Mouse (Mus musculus) layer of hippocampus, postnatal 10 days (tissue): ENCODE results near the gene Lrrc17. TPM values are rescaled to one million over a fixed set of nuclear protein-coding genes. Genes with fewer than 3 reads are reported as not detected.
"Not testable (repeated sequence)": the region's sequence is repeated elsewhere in the genome, so short reads cannot be mapped to it uniquely, and the experiment has no call there.

Experiments
- DNase-seq, 2 experiments: peaks; one replicate each; pipeline ENCODE4 v3.0.0; 2021; ENCODE audit warnings: low spot score in 2 of 2
- total RNA-seq, 2 experiments: library from RNA; stranded (reverse); gene quantifications; 2 replicates each; pipeline ENCODE4 v1.2.3; 2021

Lrrc17 gene
- total RNA-seq, 2 experiments from 2014 or later = 1.2 to 1.3 TPM

GRCm38 (mm10) chr5:21599961-21600360 lies 56.6 kb downstream of the Lrrc17 start:
- DNase-seq = no peak

- no peak for DNase-seq
Measured at GRCm38 (mm10) chr5:21605936-21606335, 62.6 kb downstream of the Lrrc17 start.

- DNase-seq = peak; percentile 8 to 23
Measured at GRCm38 (mm10) chr5:21608311-21609304, 65.2 kb downstream of the Lrrc17 start.

GRCm38 (mm10) chr5:21610996-21611395 lies 67.6 kb downstream of the Lrrc17 start:
- DNase-seq = no peak

GRCm38 (mm10) chr5:21614299-21614698 lies 70.9 kb downstream of the Lrrc17 start:
- DNase-seq = not testable (repeated sequence)

- DNase-seq = no peak
Measured at GRCm38 (mm10) chr5:21616450-21617009, 73.2 kb downstream of the Lrrc17 start.

Other genes with a start within 250 kb of the Lrrc17 start
- 1 to 10 TPM; 2.9 to 3.7 TPM for gene Fgl2, start 170.9 kb upstream of the Lrrc17 start, total RNA-seq
- gene Ccdc146, start 118.9 kb upstream of the Lrrc17 start, total RNA-seq = under 1 TPM; 0.71 to 0.82 TPM
- 10 to 100 TPM; 12.7 to 12.9 TPM for gene Fam185a, start 118.6 kb upstream of the Lrrc17 start, total RNA-seq
- gene Fbxl13, start 102.1 kb downstream of the Lrrc17 start, total RNA-seq = under 1 TPM; 0.36 to 0.78 TPM
- gene Armc10, start 102.3 kb downstream of the Lrrc17 start, total RNA-seq = 10 to 100 TPM; 25.9 to 32.5 TPM
- gene Napepld, start 157.8 kb downstream of the Lrrc17 start, total RNA-seq = 1 to 10 TPM; 6.6 to 7.1 TPM
- 10 to 100 TPM; 64.6 to 66.2 TPM for gene Pmpcb, start 193.6 kb downstream of the Lrrc17 start, total RNA-seq
- 10 to 100 TPM; 38.4 to 41.8 TPM for gene Dnajc2, start 241.7 kb downstream of the Lrrc17 start, total RNA-seq
- 100 to 1,000 TPM; 112 to 119 TPM for gene Psmc2, start 241.7 kb downstream of the Lrrc17 start, total RNA-seq